Mouse (Mus musculus): ENCODE results near the gene Banf1.

GRCm38 (mm10) chr19:5388588-5389242 lies 21.7 kb upstream of the Banf1 start, which contains the start of gene Sart1:
- TF ChIP-seq CTCF (IDR thresholded peaks at IDR 0.05; ENCODE audit: low read depth, low read length) (no peak), POLR2A (IDR thresholded peaks at IDR 0.05; ENCODE audit: extremely low read depth, insufficient read depth, low read length) (peak; percentile 72)

Data from liver, adult 2 months (tissue).